Mouse (Mus musculus): ENCODE data around the gene Otx2. TPM values are rescaled to one million over a fixed set of nuclear protein-coding genes. Genes with fewer than 3 reads are reported as not detected.

Otx2 gene
- polyA plus RNA-seq, 2 experiments: 0.07 TPM; not detected in 1

GRCm38 (mm10) chr14:48665816-48666661 lies 7.6 kb downstream of the Otx2 start:
- no peak overlapping the region for H3K4me2 ChIP-seq (ENCODE audit: low read depth)
- no peak overlapping the region for H3K9ac ChIP-seq (replicated peaks)
- TF ChIP-seq EP300 (IDR thresholded peaks at IDR 0.05; ENCODE audit: low read depth) (no peak), CTCF (IDR thresholded peaks at IDR 0.05; ENCODE audit: low read depth) (no peak)
- H3K4me3 ChIP-seq (ENCODE audit: insufficient read depth in 1 of 2, low read depth in 2 of 2, low read length in 2 of 2): no peak overlapping the region
- no peak overlapping the region for H3K27ac ChIP-seq
- ATAC-seq (ENCODE audit: insufficient read depth) (no peak), DNase-seq (ENCODE audit: low read depth in 3 of 3, low spot score in 3 of 3) (no peak)
- H3K27me3 ChIP-seq (ENCODE audit: control insufficient read depth, insufficient read depth, low read length): peaks cover 100% of the 10 kb centered on the region
- no peaks in the 10 kb centered on the region for H3K4me1 ChIP-seq (replicated peaks; ENCODE audit: control insufficient read depth in 2 of 2, insufficient read depth in 2 of 2, low read length in 1 of 2)
- H3K36me3 ChIP-seq (replicated peaks; ENCODE audit: control insufficient read depth, insufficient read depth, low read depth): no peaks in the 10 kb centered on the region
- H3K9me3 ChIP-seq (ENCODE audit: control insufficient read depth, low read length): no peaks in the 10 kb centered on the region
- WGBS (ENCODE audit: insufficient replicate concordance): under 1% methylated on average over 52 of the region's 52 CpGs

- H3K9ac ChIP-seq (replicated peaks): no peak overlapping the region
- DNase-seq (ENCODE audit: low read depth in 3 of 3, low spot score in 3 of 3) (no peak), ATAC-seq (ENCODE audit: insufficient read depth) (no peak)
- H3K4me3 ChIP-seq (ENCODE audit: insufficient read depth in 1 of 2, low read depth in 2 of 2, low read length in 2 of 2): no peak overlapping the region
- WGBS (ENCODE audit: insufficient replicate concordance): 2% methylated on average over 50 of the region's 50 CpGs
- peaks cover 100% of the 10 kb centered on the region for H3K27me3 ChIP-seq (ENCODE audit: control insufficient read depth, insufficient read depth, low read length)
- H3K27ac ChIP-seq: no peak overlapping the region
- TF ChIP-seq EP300 (IDR thresholded peaks at IDR 0.05; ENCODE audit: low read depth): no peak
- TF ChIP-seq CTCF (IDR thresholded peaks at IDR 0.05; ENCODE audit: low read depth): no peak
- no peaks in the 10 kb centered on the region for H3K36me3 ChIP-seq (replicated peaks; ENCODE audit: control insufficient read depth, insufficient read depth, low read depth)
- H3K4me2 ChIP-seq (ENCODE audit: low read depth): no peak overlapping the region
- H3K4me1 ChIP-seq (replicated peaks; ENCODE audit: control insufficient read depth in 2 of 2, insufficient read depth in 2 of 2, low read length in 1 of 2): no peaks in the 10 kb centered on the region
- no peaks in the 10 kb centered on the region for H3K9me3 ChIP-seq (ENCODE audit: control insufficient read depth, low read length)
Observed at GRCm38 (mm10) chr14:48664841-48665815, 8.5 kb downstream of the Otx2 start.

GRCm38 (mm10) chr14:48664001-48664810 lies 9.4 kb downstream of the Otx2 start:
- WGBS (ENCODE audit: insufficient replicate concordance): 2% methylated on average over 14 of the region's 14 CpGs
- TF ChIP-seq CTCF (IDR thresholded peaks at IDR 0.05; ENCODE audit: low read depth) (no peak), EP300 (IDR thresholded peaks at IDR 0.05; ENCODE audit: low read depth) (no peak)
- Histone ChIP-seq H3K4me1 (replicated peaks; ENCODE audit: control insufficient read depth in 2 of 2, insufficient read depth in 2 of 2, low read length in 1 of 2) (no peaks in the 10 kb centered on the region), H3K4me3 (ENCODE audit: insufficient read depth in 1 of 2, low read depth in 2 of 2, low read length in 2 of 2) (no peak overlapping the region), H3K9ac (replicated peaks) (no peak overlapping the region), H3K9me3 (ENCODE audit: control insufficient read depth, low read length) (no peaks in the 10 kb centered on the region), H3K27me3 (ENCODE audit: control insufficient read depth, insufficient read depth, low read length) (peaks cover 96% of the 10 kb centered on the region), H3K4me2 (ENCODE audit: low read depth) (no peak overlapping the region), H3K36me3 (replicated peaks; ENCODE audit: control insufficient read depth, insufficient read depth, low read depth) (no peaks in the 10 kb centered on the region), H3K27ac (no peak overlapping the region)
- DNase-seq (ENCODE audit: low read depth in 3 of 3, low spot score in 3 of 3) (no peak), ATAC-seq (ENCODE audit: insufficient read depth) (no peak)

- Histone ChIP-seq H3K4me1 (replicated peaks; ENCODE audit: control insufficient read depth in 2 of 2, insufficient read depth in 2 of 2, low read length in 1 of 2) (no peaks in the 10 kb centered on the region), H3K9me3 (ENCODE audit: control insufficient read depth, low read length) (no peaks in the 10 kb centered on the region), H3K4me3 (ENCODE audit: insufficient read depth in 1 of 2, low read depth in 2 of 2, low read length in 2 of 2) (no peak overlapping the region), H3K27ac (no peak overlapping the region), H3K4me2 (ENCODE audit: low read depth) (no peak overlapping the region), H3K9ac (replicated peaks) (no peak overlapping the region), H3K36me3 (replicated peaks; ENCODE audit: control insufficient read depth, insufficient read depth, low read depth) (no peaks in the 10 kb centered on the region), H3K27me3 (ENCODE audit: control insufficient read depth, insufficient read depth, low read length) (peaks cover 95% of the 10 kb centered on the region)
- WGBS (ENCODE audit: insufficient replicate concordance): 2% methylated on average over 4 of the region's 4 CpGs
- ATAC-seq (ENCODE audit: insufficient read depth) (no peak), DNase-seq (ENCODE audit: low read depth in 3 of 3, low spot score in 3 of 3) (no peak)
- TF ChIP-seq EP300 (IDR thresholded peaks at IDR 0.05; ENCODE audit: low read depth) (no peak), CTCF (IDR thresholded peaks at IDR 0.05; ENCODE audit: low read depth) (no peak)
Observed at GRCm38 (mm10) chr14:48663531-48663930, 10.1 kb downstream of the Otx2 start.

All from liver, embryonic 14.5 days (tissue).